Mouse (Mus musculus) T-helper 2 cell (primary cell): Measurements from ENCODE around the gene Tbx2.

ENCODE experiments used
- in situ Hi-C: fragments of 300-600 bp; cut with MboI, MseI; formaldehyde crosslinking; loops from one replicate; pipeline ENCODE4 v1.15.1; 2025; ENCODE audit warnings: high pct_unique_total_duplicates

The Tbx2 gene

DNA sequence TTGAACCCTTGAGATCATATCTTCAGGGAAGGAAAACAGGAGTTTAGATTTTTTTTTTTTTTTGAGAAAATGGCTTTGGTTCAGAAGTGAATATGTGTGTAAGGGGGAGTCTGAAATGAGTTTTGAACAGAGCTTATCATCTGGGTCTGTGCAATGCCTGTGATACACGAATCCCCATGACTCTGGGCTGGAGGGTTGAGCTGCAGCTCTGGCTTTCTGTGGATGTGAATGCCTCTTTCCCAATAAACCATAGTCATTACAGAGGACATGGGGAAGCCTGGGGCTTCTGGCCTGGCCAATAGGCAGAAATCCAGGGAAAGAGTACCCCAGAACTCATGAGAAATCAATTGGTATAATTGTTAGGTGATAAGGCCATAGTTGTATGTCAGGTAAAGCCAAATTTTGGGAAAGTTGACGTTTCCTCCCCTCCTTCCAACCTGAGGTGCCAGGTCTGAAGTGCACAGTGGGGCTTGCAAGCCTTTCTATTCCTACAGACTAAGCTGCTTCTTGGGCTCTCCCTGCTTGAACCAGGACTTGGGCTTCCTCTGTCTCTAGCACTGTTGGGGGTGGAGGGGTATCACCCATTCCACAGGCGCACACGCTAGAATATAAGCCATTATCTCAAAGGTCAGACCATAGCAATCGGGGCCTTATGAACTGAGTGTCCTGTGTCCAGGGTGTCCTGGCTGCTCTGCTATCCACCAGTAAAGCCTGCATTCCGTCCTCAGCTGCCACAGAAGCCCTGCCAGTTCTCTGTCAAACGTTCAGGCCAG, 7.1 kb downstream of the Tbx2 start:
- in situ Hi-C loops: loop anchor here (5.0 kb wide), 2 partner anchors 53 to 88 kb away; no protein-coding TSS in a partner anchor

DNA sequence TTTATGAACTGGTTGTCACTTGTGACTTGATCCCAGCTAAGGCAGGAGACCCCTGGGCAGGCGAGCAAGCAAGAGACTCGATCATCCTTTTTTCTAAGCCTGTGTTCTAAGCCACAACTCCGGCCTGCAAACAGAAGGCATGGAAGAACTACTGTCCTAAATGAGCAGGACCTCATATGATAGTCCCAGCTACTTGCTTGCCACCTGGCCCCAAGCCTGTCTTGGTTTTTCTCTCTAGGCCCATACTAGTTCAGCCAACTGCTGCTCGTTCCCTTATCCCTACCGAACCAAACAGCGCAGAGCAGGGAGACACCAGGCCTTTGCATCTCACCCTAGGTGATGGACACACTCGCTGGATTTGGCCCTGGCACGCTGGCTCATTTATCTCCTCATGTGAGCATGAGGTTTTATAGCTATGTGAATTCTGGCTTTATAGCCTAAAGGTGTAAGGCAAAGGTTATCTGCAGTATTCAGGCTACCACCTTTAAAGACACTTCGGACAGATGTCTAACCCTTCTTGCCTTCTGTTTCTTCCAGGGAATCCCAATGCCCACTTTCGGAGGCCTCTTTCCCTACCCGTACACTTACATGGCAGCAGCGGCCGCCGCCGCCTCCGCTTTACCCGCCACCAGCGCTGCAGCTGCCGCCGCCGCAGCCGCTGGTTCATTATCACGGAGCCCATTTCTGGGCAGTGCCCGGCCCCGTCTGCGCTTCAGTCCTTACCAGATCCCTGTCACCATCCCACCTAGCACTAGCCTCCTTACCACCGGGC, 7.9 kb downstream of the Tbx2 start:
- in situ Hi-C loops: loop anchor here (5.0 kb wide), 1 partner anchor 87 kb away; no protein-coding TSS in a partner anchor

DNA sequence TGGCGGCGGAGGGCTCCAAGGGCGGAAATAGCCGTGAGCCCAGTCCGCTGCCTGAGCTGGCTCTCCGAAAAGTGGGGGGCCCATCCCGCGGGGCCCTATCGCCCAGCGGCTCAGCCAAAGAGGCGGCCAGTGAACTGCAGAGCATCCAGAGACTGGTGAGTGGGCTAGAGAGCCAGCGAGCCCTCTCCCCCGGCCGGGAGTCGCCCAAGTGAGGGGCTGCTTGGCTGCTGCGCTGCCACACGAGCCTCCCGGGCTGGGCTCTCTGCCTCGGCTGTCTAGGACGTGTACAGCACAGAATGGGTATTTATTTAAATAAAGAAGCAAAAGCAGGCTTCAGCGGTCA, 8.4 kb downstream of the Tbx2 start:
- in situ Hi-C loops: loop anchor here (5.0 kb wide), 1 partner anchor 87 kb away; no protein-coding TSS in a partner anchor

GRCm38 (mm10) chr11:85841211-85841681, 8.9 kb downstream of the Tbx2 start:
- in situ Hi-C loops: loop anchor here (5.0 kb wide), 1 partner anchor 86 kb away; no protein-coding TSS in a partner anchor

- in situ Hi-C loops: loop anchor here (5.0 kb wide), 1 partner anchor 85 kb away; no protein-coding TSS in a partner anchor
Observed at GRCm38 (mm10) chr11:85841980-85842379, 9.6 kb downstream of the Tbx2 start.

GRCm38 (mm10) chr11:85842596-85843346, 10.4 kb downstream of the Tbx2 start:
- in situ Hi-C loops: loop anchor here (5.0 kb wide), 1 partner anchor 85 kb away; no protein-coding TSS in a partner anchor

DNA sequence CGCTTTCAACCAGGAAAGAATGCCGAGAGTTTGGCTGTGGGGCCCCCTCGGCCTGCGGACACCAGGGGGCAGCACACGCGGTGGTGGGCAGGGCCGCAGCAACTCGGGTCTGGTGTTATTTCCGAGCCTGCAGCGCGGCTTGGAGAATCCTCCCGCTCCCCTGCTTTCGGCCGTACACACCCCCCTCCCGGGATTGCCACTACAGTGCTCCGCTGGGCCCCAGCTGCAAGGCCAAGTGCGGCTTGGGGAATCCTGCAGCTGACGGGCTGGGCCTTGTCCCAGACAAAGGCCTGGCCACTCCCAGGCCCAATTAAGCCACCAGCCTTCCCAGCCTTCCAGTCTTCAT, 11.0 kb downstream of the Tbx2 start:
- in situ Hi-C loops: loop anchor here (5.0 kb wide), 1 partner anchor 84 kb away; no protein-coding TSS in a partner anchor

DNA sequence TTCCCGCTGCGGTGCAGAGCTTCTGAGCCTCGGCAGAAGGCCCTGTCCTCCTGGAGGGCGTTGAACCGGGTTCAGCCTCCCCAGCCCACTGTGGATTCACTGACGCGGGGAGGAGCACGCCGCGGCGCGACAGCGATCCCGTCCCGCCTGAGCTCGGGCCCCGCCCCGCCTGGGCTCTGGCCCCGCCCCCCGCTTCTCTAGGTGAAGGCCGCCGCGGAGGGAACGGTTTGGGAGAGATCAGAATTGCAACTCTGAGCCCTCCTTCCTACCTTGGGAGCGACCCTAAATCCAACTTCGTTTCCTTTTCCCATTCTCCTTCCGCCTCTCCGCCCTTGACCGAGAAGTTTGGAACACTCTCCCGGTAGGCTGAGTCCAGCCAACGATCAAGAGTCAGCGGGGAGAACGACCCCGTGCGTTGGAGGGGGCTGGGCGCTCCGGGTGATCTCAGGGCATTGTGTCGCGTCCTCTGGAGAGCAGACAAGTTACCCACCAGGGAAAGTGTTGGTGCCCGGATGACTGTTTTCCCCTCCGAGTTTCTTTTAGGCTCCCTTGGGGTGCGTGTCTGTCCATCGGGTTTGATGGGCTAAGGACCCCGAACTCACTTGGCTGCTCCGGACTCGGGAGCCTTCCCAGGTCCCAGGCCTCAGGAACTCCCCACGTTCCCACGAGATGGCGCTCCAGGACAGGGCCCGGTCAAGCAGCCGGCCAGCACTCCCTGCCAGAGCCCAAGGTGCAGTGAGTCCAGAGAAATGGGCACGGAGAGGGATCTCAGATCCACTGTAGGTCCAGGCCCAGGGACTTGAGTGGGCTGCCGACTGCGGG, 12.0 kb downstream of the Tbx2 start:
- in situ Hi-C loops: loop anchor here (5.0 kb wide), 1 partner anchor 83 kb away; no protein-coding TSS in a partner anchor

DNA sequence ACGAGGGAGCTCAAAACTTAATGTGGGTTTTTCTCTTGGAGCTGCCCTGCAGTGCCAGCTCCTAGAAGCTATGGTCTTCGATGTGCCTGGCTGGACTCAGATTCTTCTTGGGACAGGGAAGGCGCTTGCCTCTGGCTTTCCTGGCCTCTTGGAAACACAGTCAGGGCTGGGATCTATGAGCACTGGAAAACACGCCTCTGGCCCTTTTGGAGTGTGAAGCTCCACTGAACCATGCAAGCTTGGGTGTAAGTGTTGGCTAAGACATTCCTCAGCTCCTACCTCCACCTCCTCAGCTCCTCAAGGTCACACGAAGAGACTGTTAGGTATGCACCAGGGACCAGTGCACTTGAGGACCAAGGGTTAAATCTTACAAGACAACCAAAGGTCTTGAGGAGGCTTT, 12.6 kb downstream of the Tbx2 start:
- in situ Hi-C loops: loop anchor here (5.0 kb wide), 1 partner anchor 82 kb away; no protein-coding TSS in a partner anchor

DNA sequence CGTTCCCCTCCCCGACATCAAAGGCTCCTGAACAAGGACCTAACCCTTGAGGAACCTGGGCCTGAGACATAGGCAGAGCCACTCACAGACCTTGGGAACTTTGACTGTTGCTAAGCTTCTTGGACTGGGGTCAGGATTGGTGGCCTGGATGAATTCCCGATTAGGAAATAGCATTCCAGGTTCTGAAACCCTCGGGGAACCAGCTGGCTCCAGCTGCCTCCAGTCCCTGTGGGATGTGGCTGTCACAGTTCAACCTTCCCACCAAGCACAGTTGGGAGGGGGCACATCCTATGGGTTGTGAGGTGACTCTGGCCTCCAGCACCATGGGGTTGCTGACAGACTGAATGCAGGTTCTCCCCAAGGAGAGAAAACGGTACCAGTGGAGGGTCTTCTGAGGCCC, 13.6 kb downstream of the Tbx2 start:
- in situ Hi-C loops: no loop called here

DNA sequence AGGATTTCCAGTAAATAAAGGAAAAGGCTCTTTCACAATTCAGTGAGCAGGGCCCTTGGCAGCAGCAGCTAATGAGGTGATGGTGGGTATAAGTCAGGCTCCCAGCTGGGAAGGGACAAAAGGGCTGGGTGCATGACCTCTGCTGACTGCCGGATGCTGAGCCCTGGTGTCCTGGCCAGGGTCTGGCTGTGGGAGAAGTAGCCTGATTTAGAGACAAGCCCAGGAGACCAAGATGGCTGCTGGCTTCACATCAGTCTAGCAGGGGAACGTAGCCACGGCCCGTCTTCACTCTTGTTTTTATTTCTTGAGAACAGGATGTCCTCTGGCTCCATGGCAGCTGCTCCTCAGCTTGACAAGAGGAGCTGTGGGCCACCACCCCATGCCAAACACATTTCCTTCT, 14.2 kb downstream of the Tbx2 start:
- in situ Hi-C loops: no loop called here

GRCm38 (mm10) chr11:85849037-85849436, 16.7 kb downstream of the Tbx2 start:
- in situ Hi-C loops: no loop called here

DNA sequence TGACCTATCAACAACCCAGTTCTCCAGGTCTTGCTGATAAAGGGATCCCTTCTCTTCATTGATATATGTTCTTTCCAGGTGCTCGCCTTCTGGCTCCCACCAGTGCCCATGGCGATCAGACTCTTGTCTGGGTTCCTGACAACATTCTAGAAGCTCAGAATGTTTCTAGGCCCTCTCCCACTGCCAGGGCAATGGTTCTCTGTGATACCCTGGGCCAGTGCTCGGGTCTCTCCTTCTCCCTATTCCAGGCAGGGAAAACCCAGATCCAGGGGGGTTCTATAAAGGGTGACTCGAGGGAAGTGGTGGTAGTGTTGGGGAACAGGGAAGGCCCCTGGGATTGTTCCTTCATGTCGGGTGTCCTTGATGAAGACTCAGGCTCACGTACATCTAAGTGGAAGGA, 17.9 kb downstream of the Tbx2 start, which contains the start of gene Gm11444:
Gene Gm11444, minus strand, starts transcription at position 101 of the 400 bp plus-strand sequence.
- in situ Hi-C loops: loop anchor here (5.0 kb wide), 1 partner anchor 122 kb away; no protein-coding TSS in a partner anchor

GRCm38 (mm10) chr11:85850758-85851157, 18.4 kb downstream of the Tbx2 start:
- in situ Hi-C loops: loop anchor here (5.0 kb wide), 1 partner anchor 122 kb away; no protein-coding TSS in a partner anchor

DNA sequence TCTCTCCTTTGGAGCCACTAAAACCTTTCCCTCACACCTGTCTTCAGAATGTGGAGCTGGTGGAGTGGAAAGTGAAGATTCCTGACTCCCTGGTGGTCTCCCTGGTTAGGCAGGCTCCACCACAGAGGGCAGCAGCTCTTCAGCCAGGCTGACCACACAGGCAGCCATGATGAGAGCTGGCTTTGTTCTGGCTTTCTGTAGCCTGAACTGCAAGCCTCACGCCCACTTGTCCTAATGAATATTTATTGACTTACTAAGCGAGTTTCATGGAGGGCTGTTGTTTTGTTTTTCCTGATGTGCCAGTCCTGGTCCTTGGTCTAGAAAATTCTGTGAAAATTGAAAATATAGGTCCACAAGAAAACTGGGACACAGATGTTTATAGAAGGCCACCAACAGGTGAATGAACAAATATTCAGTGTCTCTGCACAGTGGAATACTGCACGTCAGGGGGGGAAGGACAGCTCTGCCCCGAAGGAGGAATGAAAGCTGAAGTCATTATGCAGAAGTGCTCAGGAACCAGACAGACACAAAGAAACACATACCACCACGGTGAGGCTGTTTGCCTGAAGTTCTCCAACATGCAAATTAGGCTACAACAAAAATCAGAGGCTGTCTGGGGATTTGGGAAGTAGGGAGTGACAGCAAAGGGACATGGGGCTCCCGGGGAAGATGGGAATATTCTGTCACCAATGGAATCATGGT, 25.8 kb downstream of the Tbx2 start:
- in situ Hi-C loops: no loop called here

DNA sequence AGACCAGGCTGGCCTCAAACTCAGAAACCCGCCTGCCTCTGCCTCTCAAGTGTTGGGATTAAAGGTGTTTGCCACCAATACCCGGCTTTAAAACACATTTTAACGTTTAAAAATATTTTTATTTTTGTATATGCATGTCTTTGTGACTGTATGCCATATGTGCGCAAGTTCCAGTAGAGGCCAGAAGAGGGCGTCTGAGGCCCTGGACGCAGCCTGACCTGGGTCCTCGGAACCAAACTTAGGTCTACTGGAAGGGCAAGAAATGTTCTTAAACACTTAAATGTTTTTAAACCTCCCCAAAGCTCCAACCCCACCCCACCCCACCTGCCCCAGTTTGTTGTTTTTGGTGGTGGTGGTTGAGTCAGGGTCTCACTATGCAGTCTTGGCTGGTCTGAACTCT, 32.0 kb downstream of the Tbx2 start:
- in situ Hi-C loops: no loop called here

- in situ Hi-C loops: no loop called here
Observed at GRCm38 (mm10) chr11:85876059-85876788, 43.9 kb downstream of the Tbx2 start.

DNA sequence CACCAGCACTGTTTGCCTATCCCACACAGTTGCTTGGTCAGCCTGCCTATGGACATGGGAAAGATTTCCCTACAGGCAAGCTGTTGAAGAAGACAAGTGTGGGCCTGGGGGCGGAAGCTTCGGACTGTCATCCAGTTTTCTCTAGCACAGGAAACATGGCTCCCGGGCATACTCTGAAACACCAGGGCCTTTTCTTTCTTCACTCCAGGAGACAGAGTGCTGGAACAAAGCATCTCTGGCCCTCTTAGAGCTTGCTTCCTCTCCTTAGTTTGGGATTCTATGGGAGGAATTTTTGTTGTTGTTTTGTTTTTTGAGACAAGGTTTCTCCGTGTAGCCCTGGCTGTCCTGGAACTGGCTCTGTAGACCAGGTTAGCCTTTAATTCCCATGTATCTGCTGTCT, 52.1 kb downstream of the Tbx2 start:
- in situ Hi-C loops: no loop called here
